Mouse (Mus musculus) 416B (cell line): ENCODE results near the gene Lrrc34.

Experiments used
- DNase-seq: peaks from one replicate; pipeline ENCODE4 v3.0.0; 2011; ENCODE audit warnings: low read depth

Gene Lrrc34

DNA sequence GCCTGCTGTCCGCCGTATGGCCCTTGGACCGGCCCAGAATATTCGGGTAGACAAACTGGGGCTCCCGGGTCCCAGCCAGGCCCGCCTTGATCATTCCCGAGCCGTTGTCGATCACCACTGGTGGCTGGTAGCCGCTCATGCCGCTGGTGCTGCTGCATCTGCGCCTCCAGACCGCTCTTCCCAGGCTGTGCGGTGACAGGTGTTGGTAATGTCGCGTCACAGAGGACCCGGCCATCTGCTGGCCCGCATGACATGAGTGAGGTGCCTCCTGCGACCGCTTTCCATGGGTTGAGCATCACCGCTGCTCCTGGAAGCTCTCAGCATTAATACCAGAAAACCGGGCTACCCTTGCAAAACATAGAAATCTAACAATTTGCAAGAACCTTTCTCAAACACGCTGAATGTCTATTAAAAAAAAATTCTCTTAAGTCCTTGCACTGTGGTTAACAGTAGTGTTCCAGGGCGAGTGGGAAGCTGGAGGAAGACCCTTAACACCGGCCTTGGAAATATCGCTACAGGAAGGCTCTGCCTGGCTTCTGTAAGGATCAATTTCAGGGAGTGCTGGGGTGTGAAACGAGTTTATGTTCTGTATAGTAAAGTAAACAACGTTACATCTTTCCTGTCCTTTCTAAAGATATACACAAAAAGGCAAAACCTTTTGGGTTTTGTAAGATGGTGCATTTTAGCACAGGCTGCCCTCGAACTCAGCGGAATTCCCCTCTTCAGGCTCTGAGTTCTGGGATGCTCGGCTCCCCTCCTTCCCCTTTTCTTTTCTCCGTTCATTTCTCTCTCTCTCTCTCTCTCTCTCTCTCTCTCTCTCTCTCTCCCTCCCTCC is 47.7 kb downstream of the Lrrc34 start, which contains the start of gene Actrt3:
Gene Actrt3, minus strand, starts transcription at position 229 of the 835 bp plus-strand sequence.
- DNase-seq: peak; percentile 24

DNA sequence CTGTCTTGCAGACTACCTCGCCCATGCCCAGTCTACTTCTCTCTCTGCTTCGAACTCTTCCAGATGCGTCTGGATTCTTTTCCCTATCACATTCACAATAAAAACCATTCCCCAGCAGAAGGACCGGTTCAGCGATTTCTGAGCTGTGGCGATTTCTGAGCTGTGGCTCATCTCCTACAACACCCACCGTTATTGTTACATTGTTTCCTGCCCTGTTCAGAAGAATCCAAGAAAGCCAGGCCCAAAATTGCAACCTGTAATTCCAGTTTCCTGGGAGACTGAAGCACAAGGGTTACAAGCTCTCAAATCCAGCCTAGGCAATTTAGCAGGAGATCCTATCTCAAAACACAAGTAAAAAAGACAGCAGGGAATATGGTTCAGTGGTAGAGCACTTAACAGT is 50.4 kb downstream of the Lrrc34 start:
- DNase-seq: no peak

DNA sequence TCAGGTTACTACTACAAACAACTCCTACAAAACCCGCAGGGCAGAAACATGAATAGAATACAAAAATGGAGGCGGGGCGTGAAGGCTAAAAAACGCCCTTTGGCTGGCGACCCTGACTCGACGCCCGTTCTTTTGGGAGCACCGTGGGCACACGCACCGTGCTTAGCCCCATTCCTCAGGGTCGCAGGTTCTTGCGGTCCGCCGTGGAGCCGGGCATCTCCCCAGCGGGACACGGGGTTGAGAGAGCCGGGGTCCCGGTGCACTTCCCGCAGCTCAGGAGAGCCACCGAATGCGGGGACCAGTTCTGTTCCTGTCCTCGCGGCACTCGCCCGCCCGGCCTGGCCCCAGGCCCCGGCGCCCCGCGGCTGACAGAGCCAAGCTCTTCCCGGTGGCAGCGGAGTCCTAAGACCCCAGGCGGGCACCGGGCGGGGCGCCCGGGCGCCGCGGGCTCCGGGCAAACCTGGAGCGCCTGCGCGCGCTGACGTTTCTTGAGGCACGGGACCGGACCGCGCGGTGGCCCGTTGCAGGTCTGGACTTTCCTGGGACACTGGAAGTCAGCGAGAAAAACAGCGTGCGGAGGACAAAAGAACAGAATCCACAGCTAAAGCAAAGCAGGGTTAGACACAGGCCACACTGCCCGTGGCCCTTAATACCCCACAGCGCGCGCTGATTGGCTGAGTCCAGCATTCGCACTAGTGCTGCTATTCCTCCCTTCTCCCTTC is 52.4 kb downstream of the Lrrc34 start:
- DNase-seq: no peak

DNA sequence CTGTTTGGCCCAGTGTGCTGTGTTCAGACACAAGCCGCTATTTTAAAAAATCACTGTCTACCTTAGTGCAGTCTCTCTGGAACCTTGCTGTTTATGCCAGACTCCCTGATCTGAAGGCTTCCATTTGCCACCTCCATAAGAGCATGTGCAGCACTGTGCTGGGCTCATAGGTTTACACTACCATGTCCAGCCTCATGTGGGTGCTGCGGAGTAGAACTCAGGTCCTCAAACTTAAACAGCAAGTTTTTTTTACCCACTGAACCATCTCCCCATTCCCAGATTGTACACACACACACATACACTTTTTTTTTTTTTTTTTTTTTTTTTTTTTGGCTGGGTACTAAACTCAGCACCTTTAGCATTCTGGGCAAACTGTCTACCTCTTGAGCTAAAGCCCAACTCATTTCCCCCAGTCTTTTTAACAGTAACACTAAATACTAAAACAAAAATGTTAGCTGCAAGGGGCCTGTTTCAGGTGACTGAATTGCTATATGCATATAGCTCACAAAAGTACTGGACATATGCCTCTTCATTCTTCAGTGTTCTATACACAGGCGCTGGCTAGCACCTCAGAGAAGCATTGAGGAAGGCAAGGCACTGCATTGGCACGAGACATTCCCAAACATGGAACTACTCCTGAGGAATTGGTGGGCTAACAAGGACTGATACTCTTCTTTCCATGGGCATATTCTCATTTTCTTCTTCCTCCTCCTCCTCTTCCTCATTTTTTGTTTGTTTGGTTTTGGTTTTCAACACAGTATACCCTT is 53.8 kb downstream of the Lrrc34 start:
- peak; percentile 68 for DNase-seq

DNA sequence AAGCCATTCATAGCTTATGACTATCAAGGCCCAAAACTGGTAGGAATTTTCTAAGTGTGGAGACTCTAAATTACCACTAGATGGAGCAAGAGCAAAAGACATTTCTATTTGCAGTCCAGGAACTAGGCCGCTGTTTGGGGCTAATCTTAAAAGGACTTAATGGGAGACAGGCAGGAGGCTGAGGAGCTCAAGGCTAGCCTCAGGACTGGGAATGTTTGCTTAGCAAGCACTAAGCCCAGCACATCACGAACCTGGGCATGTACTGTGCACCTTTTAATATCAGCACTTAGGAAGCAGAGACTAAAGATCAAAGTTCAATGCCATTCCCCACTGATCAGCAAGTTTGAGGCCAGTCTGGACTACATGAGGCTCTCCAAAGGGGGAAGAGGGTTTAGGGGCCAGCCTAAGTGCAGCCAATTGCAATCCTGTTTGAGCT is 55.2 kb downstream of the Lrrc34 start:
- DNase-seq: peak; percentile 88

DNA sequence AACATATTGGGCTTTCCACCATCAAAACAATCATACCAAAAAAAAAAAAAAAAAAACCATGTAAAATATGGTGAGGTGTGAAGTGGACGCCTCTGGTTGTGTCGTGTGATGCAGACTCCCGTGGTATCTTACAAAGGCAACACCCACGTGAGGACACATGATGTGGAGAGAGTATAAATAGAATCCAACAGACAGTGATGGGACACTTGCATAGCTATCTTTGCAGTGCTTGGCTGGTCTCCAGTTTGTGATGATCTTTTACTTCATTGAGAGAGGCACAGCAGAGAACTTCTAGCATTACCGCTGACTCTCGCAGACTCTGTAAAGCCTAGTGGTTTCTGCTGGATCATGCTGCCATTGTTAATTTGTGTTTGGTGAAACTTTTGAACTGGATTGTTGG is 58.8 kb downstream of the Lrrc34 start:
- no peak for DNase-seq
